Mouse (Mus musculus) lung, adult 2 months (tissue): Measurements from ENCODE around the gene Carhsp1. TPM values are rescaled to one million over a fixed set of nuclear protein-coding genes. Genes with fewer than 3 reads are reported as not detected.
A peak's percentile ranks its signal among the peaks of the same experiment; 100 is the strongest.

Experiments used
- DNase-seq: peaks from one replicate; pipeline ENCODE4 v3.0.0; 2022
- H3K4me1 ChIP-seq: fragments of 200-500 bp; 2 replicates; pipeline ENCODE4 v1.6.1; 2011; ENCODE audit warnings: low read length; ENCODE audit not compliant: control insufficient read depth, insufficient read depth
- H3K4me3 ChIP-seq: fragments of 200-500 bp; replicated peaks from 2 replicates; pipeline ENCODE3; 2011; ENCODE audit warnings: low read depth, mild to moderate bottlenecking, control low read depth, low read length; ENCODE audit errors: extremely low read depth
- CTCF ChIP-seq: fragments of 200-500 bp; IDR thresholded peaks from 2 replicates; pipeline ENCODE4 v1.5.1; 2011; ENCODE audit warnings: mild to moderate bottlenecking, low read length, control low read depth; ENCODE audit not compliant: insufficient read depth
- POLR2A ChIP-seq: fragments of 200-500 bp; IDR thresholded peaks from 2 replicates; pipeline ENCODE4 v1.6.1; 2011; ENCODE audit warnings: low read depth, mild to moderate bottlenecking, control low read depth, low read length, borderline replicate concordance; ENCODE audit errors: extremely low read depth
- WGBS: fragments of 180-500 bp; shearing (Covaris S2); methylation state at CpG from one replicate; pipeline ENCODE4 v1.1.7; 2018; 5-methylcytosine and 5-hydroxymethylcytosine counted together
- polyA plus RNA-seq: library from polyadenylated mRNA; depleted of rRNA; stranded (reverse); fragments of >200 nt; gene quantifications from 2 replicates; pipeline ENCODE4 v1.2.3, GENCODE M21; 2012

The Carhsp1 gene
- polyA plus RNA-seq, 1 experiment = 89.5 TPM

GRCm38 (mm10) chr16:8676800-8677199, 4.8 kb upstream of the Carhsp1 start:
- WGBS = 49% methylated on average over 4 of the region's 4 CpGs
- no peak overlapping the region for H3K4me3 ChIP-seq
- no peak for DNase-seq
- H3K4me1 ChIP-seq = peaks cover 2% of the 10 kb centered on the region; the same call in 1 of the 2 replicates
- TF ChIP-seq POLR2A (no peak), CTCF (peak; percentile 85)

- WGBS = 72% methylated on average over 2 of the region's 2 CpGs
- TF ChIP-seq CTCF = no peak
- H3K4me3 ChIP-seq = no peak overlapping the region
- H3K4me1 ChIP-seq = peaks cover 2% of the 10 kb centered on the region; the same call in 1 of the 2 replicates
- no peak for DNase-seq
Observed at GRCm38 (mm10) chr16:8676228-8676627, 4.3 kb upstream of the Carhsp1 start.

- Histone ChIP-seq H3K4me1 (peaks cover 6% of the 10 kb centered on the region), H3K4me3 (no peak overlapping the region)
- no peak for TF ChIP-seq CTCF
- TF ChIP-seq POLR2A = no peak
- 75% methylated on average over 8 of the region's 8 CpGs for WGBS
- no peak for DNase-seq
Observed at GRCm38 (mm10) chr16:8675559-8675958, 3.6 kb upstream of the Carhsp1 start.

DNA sequence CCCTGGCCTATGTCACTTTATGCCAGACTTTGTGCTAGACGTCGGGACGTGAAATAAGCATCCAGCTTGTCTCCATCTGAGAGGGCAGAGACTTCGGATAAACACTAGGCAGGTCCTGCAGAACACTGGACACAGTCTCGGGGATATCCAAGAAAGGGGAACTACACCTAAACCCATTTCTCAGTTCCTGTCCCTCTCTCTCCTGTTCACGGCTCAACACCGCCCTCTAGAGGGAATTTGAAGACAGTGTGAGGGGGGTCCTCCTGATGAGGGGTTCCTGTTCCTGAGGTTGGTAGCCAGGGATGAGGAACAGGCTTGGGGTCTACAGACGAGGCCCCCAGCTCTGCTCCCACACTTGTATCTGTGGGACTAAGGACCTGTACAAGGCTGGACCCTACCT, 2.2 kb upstream of the Carhsp1 start:
- WGBS = 1% methylated on average over 8 of the region's 8 CpGs
- peaks cover 13% of the 10 kb centered on the region for H3K4me1 ChIP-seq
- no peak overlapping the region for H3K4me3 ChIP-seq
- TF ChIP-seq POLR2A (no peak), CTCF (peak; percentile 68)
- DNase-seq = no peak

DNA sequence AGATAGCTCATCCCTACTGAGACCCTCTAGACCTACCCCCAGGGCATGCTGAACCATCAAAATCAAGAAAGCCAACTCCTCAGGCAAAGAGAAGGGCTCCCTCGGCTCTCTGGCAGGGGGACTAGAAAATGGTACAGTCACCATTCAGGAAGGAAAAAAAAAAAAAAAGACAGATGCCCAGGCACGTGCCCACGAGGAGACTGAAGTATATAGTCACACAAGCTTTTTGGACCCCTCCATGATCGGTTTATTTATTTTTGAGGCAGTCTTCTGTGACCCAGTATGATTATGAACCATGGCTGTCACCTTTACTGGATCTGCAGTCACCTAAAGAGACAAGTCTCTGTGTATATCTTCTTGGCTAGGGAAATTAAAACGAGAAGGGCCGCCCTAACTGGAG, 1.4 kb upstream of the Carhsp1 start:
- WGBS = 51% methylated on average over 6 of the region's 6 CpGs
- Histone ChIP-seq H3K4me3 (no peak overlapping the region), H3K4me1 (peaks cover 17% of the 10 kb centered on the region)
- no peak for DNase-seq
- TF ChIP-seq POLR2A (no peak), CTCF (no peak)

- Histone ChIP-seq H3K4me1 (peaks cover 19% of the 10 kb centered on the region), H3K4me3 (no peak overlapping the region)
- DNase-seq = no peak
- TF ChIP-seq CTCF = no peak
- TF ChIP-seq POLR2A = no peak
Observed at GRCm38 (mm10) chr16:8672811-8673210, 856 bp upstream of the Carhsp1 start.

DNA sequence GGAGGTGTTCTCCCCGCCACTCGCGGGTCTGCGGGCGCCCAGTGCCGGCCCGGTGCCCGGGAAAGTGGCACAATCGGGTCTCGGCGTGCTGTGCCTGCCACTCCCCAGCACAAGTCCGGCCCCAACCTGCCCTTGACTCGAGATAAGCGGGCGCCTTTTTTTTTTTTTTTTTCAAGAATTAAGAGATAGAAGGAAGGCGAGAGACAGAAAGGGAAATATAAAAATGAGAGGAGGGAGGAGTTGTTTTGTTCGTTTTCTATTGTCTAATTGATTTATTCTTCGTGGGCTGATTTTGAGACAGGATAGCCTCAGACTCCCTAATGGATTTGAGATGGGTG, 364 bp upstream of the Carhsp1 start:
- WGBS = 1% methylated on average over 18 of the region's 18 CpGs
- no peak for DNase-seq
- TF ChIP-seq CTCF (no peak), POLR2A (no peak)
- H3K4me3 ChIP-seq = peak overlapping the region; percentile 17
- H3K4me1 ChIP-seq = peaks cover 24% of the 10 kb centered on the region

- DNase-seq = no peak
Observed at GRCm38 (mm10) chr16:8670041-8671035, 1.6 kb downstream of the Carhsp1 start.

GRCm38 (mm10) chr16:8669432-8669831, 2.5 kb downstream of the Carhsp1 start:
- no peak for DNase-seq
- no peak overlapping the region for H3K4me3 ChIP-seq
- TF ChIP-seq POLR2A (no peak), CTCF (no peak)
- 70% methylated on average over 5 of the region's 5 CpGs for WGBS
- H3K4me1 ChIP-seq = peaks cover 40% of the 10 kb centered on the region

More at GRCm38 (mm10) chr16:8670041-8671035, 1.6 kb downstream of the Carhsp1 start:
- peaks cover 37% of the 10 kb centered on the region for H3K4me1 ChIP-seq
- TF ChIP-seq CTCF (no peak), POLR2A (no peak)
- 20% methylated on average over 13 of the region's 15 CpGs for WGBS
- H3K4me3 ChIP-seq = peak overlapping the region; percentile 40

DNA sequence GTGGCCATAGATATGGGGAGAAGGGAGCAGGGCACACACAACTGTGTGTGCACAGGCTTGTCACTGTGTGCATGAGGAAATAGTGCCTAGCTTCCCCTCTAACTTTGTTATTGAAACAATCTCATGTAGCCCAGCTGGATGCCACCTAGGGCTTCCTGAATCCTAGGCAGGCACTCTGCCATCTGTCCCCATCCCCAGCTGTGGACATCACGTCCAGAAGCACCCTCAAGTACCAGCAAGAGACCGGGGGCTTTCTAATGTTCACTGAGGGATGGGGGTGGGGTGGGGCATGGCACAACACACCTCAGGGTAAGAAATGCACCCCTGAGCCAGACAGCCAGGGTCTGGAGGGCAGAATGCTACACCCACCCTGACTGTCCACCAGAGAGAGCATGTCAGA, 3.6 kb downstream of the Carhsp1 start:
- WGBS = 51% methylated on average over 2 of the region's 2 CpGs
- no peak for DNase-seq

GRCm38 (mm10) chr16:8667814-8668213, 4.1 kb downstream of the Carhsp1 start:
- no peak for DNase-seq
- no peak for TF ChIP-seq CTCF
- TF ChIP-seq POLR2A = no peak
- Histone ChIP-seq H3K4me3 (no peak overlapping the region), H3K4me1 (peaks cover 42% of the 10 kb centered on the region)
- 46% methylated on average over 4 of the region's 4 CpGs for WGBS

More for the DNA sequence above, 3.6 kb downstream of the Carhsp1 start:
- Histone ChIP-seq H3K4me1 (peaks cover 38% of the 10 kb centered on the region), H3K4me3 (no peak overlapping the region)
- no peak for TF ChIP-seq POLR2A
